Mouse (Mus musculus): ENCODE measurements around the gene Usp54.

The Usp54 gene

GRCm38 (mm10) chr14:20640644-20641437, at the start of gene Usp54:
Gene Usp54 (minus strand): TSS chr14:20641063.
- peak; percentile 94 for DNase-seq (ENCODE audit: low spot score)

DNA sequence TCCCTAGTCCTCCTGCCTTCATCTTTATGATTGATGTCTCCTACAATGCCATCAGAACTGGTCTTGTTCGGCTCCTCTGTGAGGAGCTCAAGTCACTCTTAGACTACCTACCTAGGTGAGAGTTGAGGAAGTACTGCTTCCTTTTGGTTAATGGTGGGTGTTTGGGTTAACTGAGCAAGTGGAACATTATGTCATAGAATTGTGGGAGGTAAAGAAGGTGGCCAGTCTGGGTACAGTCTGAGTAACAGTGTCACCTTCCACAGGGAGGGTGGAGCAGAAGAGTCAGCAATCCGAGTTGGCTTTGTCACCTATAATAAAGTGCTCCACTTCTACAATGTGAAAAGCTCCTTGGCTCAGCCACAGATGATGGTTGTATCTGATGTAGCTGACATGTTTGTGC, 48.1 kb upstream of the Usp54 start:
- DNase-seq (ENCODE audit: low spot score): no peak

DNA sequence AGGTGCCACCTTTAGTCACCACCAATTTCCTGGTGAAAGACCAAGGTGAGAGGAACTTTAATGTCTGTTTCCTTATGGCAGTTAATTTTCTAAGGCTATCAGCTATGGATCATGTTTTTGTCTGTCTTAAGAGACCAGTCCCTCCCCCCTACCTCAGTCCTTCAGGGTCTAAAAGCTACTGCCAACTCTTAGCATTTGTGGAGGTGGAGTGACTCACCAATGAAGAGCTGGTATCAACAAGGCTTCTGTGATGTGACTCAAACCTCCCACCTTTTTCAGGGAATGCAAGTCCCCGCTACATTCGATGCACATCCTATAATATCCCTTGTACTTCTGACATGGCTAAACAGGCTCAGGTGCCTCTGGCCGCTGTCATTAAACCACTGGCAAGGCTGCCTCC, 45.7 kb upstream of the Usp54 start:
- no peak for DNase-seq (ENCODE audit: low spot score)

DNA sequence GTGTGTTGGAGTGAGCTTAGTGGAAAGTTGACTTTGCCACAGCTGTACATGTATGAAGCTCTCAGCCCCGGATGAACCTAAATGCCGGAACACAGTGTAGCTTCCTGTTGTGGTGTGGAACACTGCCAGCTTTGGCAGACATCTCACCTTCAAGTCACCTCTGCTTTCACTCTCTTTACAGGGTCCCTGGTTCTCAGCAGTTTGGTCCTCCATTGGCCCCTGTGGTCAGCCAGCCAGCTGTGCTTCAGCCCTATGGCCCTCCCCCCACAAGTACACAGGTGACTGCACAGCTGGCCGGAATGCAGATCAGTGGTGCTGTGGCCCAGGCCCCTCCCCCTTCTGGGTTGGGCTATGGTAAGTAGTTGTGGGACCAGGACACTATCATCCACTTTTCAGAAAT, 41.6 kb upstream of the Usp54 start:
- no peak for DNase-seq (ENCODE audit: low spot score)

GRCm38 (mm10) chr14:20681742-20682141, 40.9 kb upstream of the Usp54 start:
- no peak for DNase-seq (ENCODE audit: low spot score)

DNA sequence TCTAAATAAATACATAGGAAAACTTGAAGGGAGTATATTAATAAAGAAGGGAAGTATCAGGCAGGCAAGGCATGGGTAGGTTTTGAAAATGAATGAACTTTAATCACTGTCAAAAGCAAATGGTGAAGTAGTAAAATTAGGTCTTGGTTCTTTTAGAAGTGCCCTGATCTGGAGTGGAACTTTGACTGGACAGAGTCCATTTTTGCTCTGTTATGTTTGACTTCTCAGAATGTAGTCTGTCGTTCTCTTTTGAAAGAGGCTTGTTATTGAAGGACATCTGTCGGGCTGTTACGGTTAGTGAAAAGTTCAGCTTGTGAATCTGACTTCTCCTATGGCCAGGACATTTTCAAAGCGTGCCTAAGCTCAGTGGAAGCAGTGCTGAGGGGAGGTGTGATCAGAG, 37.0 kb upstream of the Usp54 start:
- DNase-seq (ENCODE audit: low spot score): no peak

DNA sequence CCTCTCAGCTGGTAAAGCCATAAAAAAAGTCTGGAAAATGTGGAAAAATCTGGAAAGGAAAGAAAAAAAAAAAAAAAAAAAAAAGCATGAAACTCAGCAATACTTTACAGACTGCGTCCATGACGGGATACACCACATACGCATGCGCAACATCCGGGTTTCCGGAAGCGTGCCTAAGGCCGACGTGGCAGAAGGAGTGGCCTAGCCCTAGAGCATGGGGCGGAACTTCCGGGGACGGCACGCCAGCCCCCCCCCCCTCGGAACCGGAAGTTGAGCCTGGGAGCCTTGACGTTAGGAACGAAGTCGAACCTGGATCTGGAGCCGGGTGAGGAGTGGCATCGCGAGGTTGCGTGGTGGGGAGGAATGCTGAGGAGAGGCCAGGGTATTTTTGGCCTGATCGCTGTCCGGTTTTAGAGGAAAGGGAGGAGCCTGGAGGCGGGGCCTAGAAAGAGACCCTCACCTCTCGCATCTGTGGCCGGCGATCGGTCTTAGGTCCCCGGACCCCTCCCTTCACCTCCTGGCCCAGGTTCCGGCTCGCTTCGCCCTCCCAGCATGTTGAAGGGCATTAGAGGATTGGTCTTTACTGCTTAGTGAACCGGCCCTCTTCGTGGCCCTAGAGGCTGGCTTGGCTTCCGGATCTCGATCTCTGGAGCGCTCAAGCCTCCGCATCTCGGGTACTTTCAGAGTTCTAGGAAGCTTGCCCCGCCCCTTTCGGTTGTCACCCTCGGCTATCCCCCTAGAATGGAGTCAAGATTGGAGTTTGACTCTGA, 33.4 kb upstream of the Usp54 start, which contains the start of gene Sec24c:
Gene Sec24c (plus strand): TSS at position 245 of the 770 bp plus-strand sequence.
- peak; percentile 98 for DNase-seq (ENCODE audit: low spot score)

GRCm38 (mm10) chr14:20673735-20674063, 32.8 kb upstream of the Usp54 start:
- no peak for DNase-seq (ENCODE audit: low spot score)

GRCm38 (mm10) chr14:20672990-20673389, 32.1 kb upstream of the Usp54 start:
- no peak for DNase-seq (ENCODE audit: low spot score)

DNA sequence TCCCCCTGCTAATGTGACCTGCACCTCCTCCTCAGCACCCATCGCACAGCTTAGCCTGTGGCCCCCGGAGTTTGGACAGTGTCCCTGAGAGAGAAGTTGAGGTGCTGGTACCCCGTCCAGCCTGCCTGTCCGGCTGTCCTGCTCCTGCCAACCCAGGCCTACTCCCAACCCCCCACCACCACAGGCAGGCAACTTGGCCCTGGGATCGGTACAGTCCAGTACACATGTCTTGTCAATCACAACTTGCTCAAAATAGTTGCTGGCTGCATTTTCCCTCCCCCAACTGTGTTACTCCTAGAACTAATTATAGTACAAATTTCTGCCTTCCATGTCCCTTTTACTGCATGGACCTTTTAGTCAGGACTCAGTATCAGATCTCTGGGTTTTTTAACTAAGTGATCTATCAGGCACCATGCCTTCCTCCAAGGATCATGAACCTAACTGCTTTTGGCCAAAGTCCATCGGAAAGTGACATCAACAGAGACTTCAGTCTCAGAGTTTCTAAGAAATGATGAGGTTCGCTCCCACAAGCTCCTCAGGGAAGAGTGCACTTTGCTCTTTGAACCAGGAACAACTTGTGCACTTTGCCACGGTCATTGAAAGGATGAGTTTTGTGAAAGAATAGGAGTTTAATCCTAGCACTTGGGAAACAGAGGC, 27.4 kb upstream of the Usp54 start, which contains the start of gene Synpo2l:
Gene Synpo2l (minus strand): TSS at position 201 of the 657 bp plus-strand sequence.
- no peak for DNase-seq (ENCODE audit: low spot score)

DNA sequence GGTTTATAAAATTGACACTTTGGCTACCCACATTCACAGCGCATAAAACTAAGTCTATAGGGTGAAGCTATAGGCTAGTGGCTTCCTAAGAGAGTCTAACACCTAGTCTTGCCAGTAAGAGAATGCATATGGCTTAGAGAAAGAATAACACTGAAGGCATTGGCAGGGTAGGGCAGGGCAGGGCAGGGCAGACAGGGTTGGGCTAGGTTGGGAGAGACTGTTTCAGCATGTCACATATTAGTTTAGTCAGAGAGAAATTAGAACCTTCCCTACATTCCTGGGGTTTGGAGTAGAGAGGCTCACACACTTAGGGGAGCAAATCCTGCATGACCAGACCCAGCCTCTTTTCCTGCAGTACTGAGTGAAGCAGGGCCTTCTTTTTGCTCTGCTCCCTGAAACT, 26.6 kb upstream of the Usp54 start:
- no peak for DNase-seq (ENCODE audit: low spot score)

GRCm38 (mm10) chr14:20664436-20664835, 23.6 kb upstream of the Usp54 start:
- no peak for DNase-seq (ENCODE audit: low spot score)

DNA sequence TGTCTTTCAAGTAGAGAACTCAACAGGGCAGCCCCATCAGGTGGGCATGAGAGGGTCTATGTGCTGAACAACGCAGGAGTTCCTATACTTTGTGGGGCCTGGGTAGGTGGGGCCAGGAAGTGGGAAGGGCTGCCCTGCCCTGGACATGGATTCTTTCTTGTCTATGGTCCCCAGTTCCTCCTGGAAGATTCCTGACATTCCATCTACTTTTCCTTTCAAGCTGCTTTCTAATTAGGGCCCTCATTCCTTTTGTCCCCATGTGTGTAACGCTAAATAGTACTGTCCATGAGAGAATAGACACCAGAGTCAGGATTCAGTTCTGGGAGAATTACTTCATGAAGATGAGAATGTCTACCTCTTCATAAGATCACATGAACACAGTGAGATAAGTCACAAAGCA, 22.7 kb upstream of the Usp54 start:
- no peak for DNase-seq (ENCODE audit: low spot score)

GRCm38 (mm10) chr14:20662740-20663139, 21.9 kb upstream of the Usp54 start:
- DNase-seq (ENCODE audit: low spot score): no peak

DNA sequence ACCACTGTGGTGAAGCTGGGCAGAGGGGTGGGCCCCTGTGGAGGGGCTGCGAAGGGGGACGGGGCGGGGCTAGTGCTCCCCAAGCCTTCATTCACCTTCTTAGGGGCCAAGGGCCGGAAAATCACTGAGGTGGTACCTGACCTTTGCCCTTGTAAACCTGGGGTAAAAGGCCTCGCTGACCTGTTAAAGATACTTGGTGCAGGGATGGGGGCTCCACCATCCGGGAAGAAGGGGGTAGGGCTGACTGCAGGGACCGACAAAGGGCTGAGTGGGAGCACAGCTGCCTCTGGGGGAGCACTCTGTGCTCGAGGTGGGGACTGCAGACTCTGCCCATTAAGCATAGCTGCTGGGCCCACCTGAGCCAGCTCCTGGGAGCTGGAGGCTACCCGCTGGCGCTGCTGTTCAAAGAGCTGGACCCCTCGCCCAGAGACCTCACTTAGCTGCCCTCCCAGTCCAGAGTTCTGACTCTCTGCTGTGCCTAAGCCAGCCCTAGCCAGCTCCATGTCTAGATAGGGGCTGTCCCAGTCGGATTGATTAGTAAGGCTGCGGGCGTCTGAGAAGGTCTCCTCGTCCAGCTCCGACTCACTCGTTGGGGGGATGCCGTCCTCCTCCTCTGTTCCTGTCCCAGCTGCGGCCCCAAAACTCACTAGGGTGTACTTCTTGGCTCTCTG, 20.9 kb upstream of the Usp54 start:
- DNase-seq (ENCODE audit: low spot score): no peak

- peak; percentile 91 for DNase-seq (ENCODE audit: low spot score)
These were observed 20.2 kb upstream of the Usp54 start for GRCm38 (mm10) chr14:20660827-20661660.

GRCm38 (mm10) chr14:20659687-20660086, 18.8 kb upstream of the Usp54 start:
- no peak for DNase-seq (ENCODE audit: low spot score)

- DNase-seq (ENCODE audit: low spot score): no peak
These were observed 18.0 kb upstream of the Usp54 start for GRCm38 (mm10) chr14:20658902-20659301.

DNA sequence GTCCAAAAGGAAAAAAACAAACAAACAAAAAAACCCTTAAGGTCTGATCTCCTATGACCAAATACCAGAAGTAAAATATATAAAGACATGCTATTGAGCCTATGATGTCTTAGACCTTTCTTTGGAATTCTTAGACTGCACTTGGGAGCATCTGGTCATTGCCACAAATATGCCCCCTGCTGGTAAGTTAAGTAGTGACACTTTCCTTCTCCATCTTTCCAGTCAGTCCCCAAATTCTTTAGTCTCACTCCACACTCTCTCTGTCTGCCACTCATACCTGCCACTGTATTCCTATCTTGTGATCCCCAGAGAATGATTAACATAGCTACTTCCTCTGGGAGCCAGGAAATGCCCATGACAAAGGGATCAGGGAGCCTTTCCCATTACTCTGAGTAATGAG, 17.5 kb upstream of the Usp54 start:
- DNase-seq (ENCODE audit: low spot score): no peak

DNA sequence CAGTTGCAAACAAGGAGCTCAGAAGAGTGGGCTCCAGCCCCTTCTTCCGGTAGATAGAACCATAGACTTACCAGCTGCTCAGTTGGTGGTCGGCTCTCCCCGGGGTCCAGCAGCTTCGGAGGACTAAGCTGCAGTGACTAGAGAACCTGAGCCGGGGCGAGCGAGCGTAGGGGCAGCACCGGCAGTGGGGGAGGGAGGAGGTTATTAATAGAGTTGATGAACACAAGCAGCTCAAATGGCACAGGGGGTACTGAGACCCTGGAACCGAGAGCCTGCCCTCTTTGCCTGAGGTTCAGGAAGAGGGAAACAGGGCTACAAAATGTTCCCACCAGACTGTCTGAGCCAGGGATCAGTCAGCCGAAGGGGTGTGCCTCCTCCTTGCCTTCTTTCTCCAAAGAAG, 15.5 kb upstream of the Usp54 start, which contains the start of gene Myoz1:
Gene Myoz1 (minus strand): TSS at position 180 of the 400 bp plus-strand sequence.
- DNase-seq (ENCODE audit: low spot score): no peak

- DNase-seq (ENCODE audit: low spot score): no peak
These were observed 14.9 kb upstream of the Usp54 start for GRCm38 (mm10) chr14:20655731-20656130.

Measured in ovary, postnatal 14 days (tissue).